Mouse (Mus musculus) monocyte, adult 2 months (primary cell): ENCODE data around the gene Atp2b1.
"Not testable (repeated sequence)": the region's sequence is repeated elsewhere in the genome, so short reads cannot be mapped to it uniquely, and the experiment has no call there.

ENCODE experiments used
- DNase-seq, 2 experiments: peaks; one replicate each; pipeline ENCODE4 v3.0.0; 2022; ENCODE audit warnings: low spot score in 2 of 2, low read depth in 1 of 2

The Atp2b1 gene

GRCm38 (mm10) chr10:98960911-98961310 lies 46.7 kb downstream of the Atp2b1 start:
- DNase-seq, result no peak

GRCm38 (mm10) chr10:98962092-98962491 lies 47.9 kb downstream of the Atp2b1 start:
- DNase-seq, result no peak

GRCm38 (mm10) chr10:98966407-98967215 lies 52.4 kb downstream of the Atp2b1 start:
- no peak for DNase-seq

GRCm38 (mm10) chr10:98967240-98967891 lies 53.2 kb downstream of the Atp2b1 start:
- no peak for DNase-seq

GRCm38 (mm10) chr10:98970917-98971316 lies 56.7 kb downstream of the Atp2b1 start:
- DNase-seq, result no peak

- no peak for DNase-seq
These were observed 58.2 kb downstream of the Atp2b1 start for GRCm38 (mm10) chr10:98972359-98972758.

GRCm38 (mm10) chr10:98972912-98973605 lies 58.9 kb downstream of the Atp2b1 start:
- no peak for DNase-seq

GRCm38 (mm10) chr10:98974645-98975044 lies 60.4 kb downstream of the Atp2b1 start:
- no peak for DNase-seq

GRCm38 (mm10) chr10:98975611-98976010 lies 61.4 kb downstream of the Atp2b1 start:
- no peak for DNase-seq

- DNase-seq, result no peak
These were observed 62.8 kb downstream of the Atp2b1 start for GRCm38 (mm10) chr10:98976877-98977494.

GRCm38 (mm10) chr10:98978766-98979165 lies 64.6 kb downstream of the Atp2b1 start:
- no peak for DNase-seq

GRCm38 (mm10) chr10:98979296-98979695 lies 65.1 kb downstream of the Atp2b1 start:
- no peak for DNase-seq

- no peak for DNase-seq
These were observed 65.7 kb downstream of the Atp2b1 start for GRCm38 (mm10) chr10:98979951-98980350.

GRCm38 (mm10) chr10:98991964-98992363 lies 77.8 kb downstream of the Atp2b1 start:
- DNase-seq, result no peak

- DNase-seq, result no peak
These were observed 79.0 kb downstream of the Atp2b1 start for GRCm38 (mm10) chr10:98993186-98993585.

GRCm38 (mm10) chr10:98995016-98995747 lies 81.0 kb downstream of the Atp2b1 start:
- DNase-seq, result not testable (repeated sequence)

- no peak for DNase-seq
These were observed 90.7 kb downstream of the Atp2b1 start for GRCm38 (mm10) chr10:99004866-99005265.

GRCm38 (mm10) chr10:99011084-99011483 lies 96.9 kb downstream of the Atp2b1 start:
- DNase-seq, result no peak

- no peak for DNase-seq
These were observed 97.9 kb downstream of the Atp2b1 start for GRCm38 (mm10) chr10:99012086-99012485.

GRCm38 (mm10) chr10:99014737-99015136 lies 100.5 kb downstream of the Atp2b1 start:
- no peak for DNase-seq

GRCm38 (mm10) chr10:99016996-99017395 lies 102.8 kb downstream of the Atp2b1 start:
- no peak for DNase-seq
